Mouse (Mus musculus): ENCODE results near the gene Adarb1. TPM values are rescaled to one million over a fixed set of nuclear protein-coding genes. Genes with fewer than 3 reads are reported as not detected.

Gene Adarb1
- polyA plus RNA-seq, 1 experiment = 3.3 TPM

DNA sequence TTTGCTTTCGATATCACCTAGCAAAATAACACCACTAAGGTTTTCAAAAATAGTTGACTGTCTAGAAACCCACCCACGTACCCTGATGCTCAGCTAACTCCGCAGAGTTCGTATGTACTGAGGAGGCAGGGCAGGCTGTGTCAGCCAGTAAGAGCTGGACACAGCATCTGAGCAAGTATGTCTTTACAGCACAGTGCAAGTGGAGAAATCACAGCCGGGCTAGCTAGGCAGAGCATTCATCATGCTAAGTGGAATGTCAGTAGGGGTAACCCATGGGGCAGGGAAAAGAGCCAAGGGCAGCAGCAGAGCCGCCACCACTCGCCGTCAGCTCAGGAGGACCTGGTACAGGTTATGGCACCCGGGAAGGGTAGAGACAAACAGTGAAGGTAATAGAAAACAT, 84.6 kb downstream of the Adarb1 start:
- TF ChIP-seq USF1 (IDR thresholded peaks at IDR 0.05; ENCODE audit: low read depth) (no peak), CTCF (IDR thresholded peaks at IDR 0.05; ENCODE audit: control insufficient read depth, insufficient read depth, insufficient read length) (no peak)
- Histone ChIP-seq H3K27me3 (ENCODE audit: control insufficient read depth, insufficient read depth, insufficient read length) (no peaks in the 10 kb centered on the region), H3K36me3 (ENCODE audit: control insufficient read depth, insufficient read depth) (no peaks in the 10 kb centered on the region), H3K79me3 (ENCODE audit: low read depth) (no peaks in the 10 kb centered on the region), H3K4me3 (ENCODE audit: insufficient read depth, poor library complexity, severe bottlenecking) (no peak overlapping the region), H3ac (ENCODE audit: control insufficient read depth, insufficient read length, low read depth) (no peak overlapping the region), H3K79me2 (ENCODE audit: control insufficient read depth, insufficient read depth) (no peaks in the 10 kb centered on the region)

- Histone ChIP-seq H3K4me3 (ENCODE audit: insufficient read depth, poor library complexity, severe bottlenecking) (no peak overlapping the region), H3K79me3 (ENCODE audit: low read depth) (no peaks in the 10 kb centered on the region), H3ac (ENCODE audit: control insufficient read depth, insufficient read length, low read depth) (no peak overlapping the region), H3K36me3 (ENCODE audit: control insufficient read depth, insufficient read depth) (no peaks in the 10 kb centered on the region), H3K79me2 (ENCODE audit: control insufficient read depth, insufficient read depth) (no peaks in the 10 kb centered on the region), H3K27me3 (ENCODE audit: control insufficient read depth, insufficient read depth, insufficient read length) (no peaks in the 10 kb centered on the region)
- TF ChIP-seq MAX (IDR thresholded peaks at IDR 0.05) (no peak), FOSL1 (IDR thresholded peaks at IDR 0.05; ENCODE audit: insufficient read depth, low read length, poor library complexity, severe bottlenecking) (no peak), CTCF (IDR thresholded peaks at IDR 0.05; ENCODE audit: control insufficient read depth, insufficient read depth, insufficient read length) (no peak), USF1 (IDR thresholded peaks at IDR 0.05; ENCODE audit: low read depth) (no peak), CEBPB (IDR thresholded peaks at IDR 0.05; ENCODE audit: low read depth) (no peak), MYOD1 (IDR thresholded peaks at IDR 0.05; ENCODE audit: control insufficient read depth, insufficient read length, low read depth) (no peak), MYOG (IDR thresholded peaks at IDR 0.05; ENCODE audit: control insufficient read depth, extremely low read depth, insufficient read length) (no peak)
These were observed 88.5 kb downstream of the Adarb1 start for GRCm38 (mm10) chr10:77329446-77330094.

DNA sequence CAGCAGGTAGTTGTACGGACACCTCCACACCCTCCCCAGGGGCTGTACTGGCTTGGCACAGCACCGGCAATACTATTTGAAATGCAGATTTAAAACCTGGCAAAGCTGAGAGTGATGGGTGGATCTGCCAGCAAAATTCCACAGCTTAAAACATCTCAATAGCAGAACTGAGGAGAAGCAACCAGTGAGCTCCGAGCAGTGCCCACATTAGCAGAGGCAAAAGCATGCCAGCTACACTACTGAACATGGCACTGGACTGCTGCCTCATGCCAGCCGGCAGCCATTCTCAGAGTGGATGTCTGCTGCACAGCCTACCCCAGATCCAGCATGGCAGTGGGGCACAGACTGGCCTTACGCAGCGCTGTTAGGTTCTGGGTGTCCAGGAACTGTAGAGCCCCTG, 93.4 kb downstream of the Adarb1 start:
- no peak overlapping the region for H3ac ChIP-seq (ENCODE audit: control insufficient read depth, insufficient read length, low read depth)
- H3K79me3 ChIP-seq (ENCODE audit: low read depth) = no peaks in the 10 kb centered on the region
- H3K27me3 ChIP-seq (ENCODE audit: control insufficient read depth, insufficient read depth, insufficient read length) = no peaks in the 10 kb centered on the region
- TF ChIP-seq USF1 (IDR thresholded peaks at IDR 0.05; ENCODE audit: low read depth) (no peak), MYOD1 (IDR thresholded peaks at IDR 0.05; ENCODE audit: control insufficient read depth, insufficient read length, low read depth) (no peak), FOSL1 (IDR thresholded peaks at IDR 0.05; ENCODE audit: insufficient read depth, low read length, poor library complexity, severe bottlenecking) (no peak), CTCF (IDR thresholded peaks at IDR 0.05; ENCODE audit: control insufficient read depth, insufficient read depth, insufficient read length) (no peak), MYOG (IDR thresholded peaks at IDR 0.05; ENCODE audit: control insufficient read depth, extremely low read depth, insufficient read length) (no peak), MAX (IDR thresholded peaks at IDR 0.05) (no peak), CEBPB (IDR thresholded peaks at IDR 0.05; ENCODE audit: low read depth) (no peak)
- no peak overlapping the region for H3K4me3 ChIP-seq (ENCODE audit: insufficient read depth, poor library complexity, severe bottlenecking)
- no peaks in the 10 kb centered on the region for H3K79me2 ChIP-seq (ENCODE audit: control insufficient read depth, insufficient read depth)
- no peaks in the 10 kb centered on the region for H3K36me3 ChIP-seq (ENCODE audit: control insufficient read depth, insufficient read depth)

DNA sequence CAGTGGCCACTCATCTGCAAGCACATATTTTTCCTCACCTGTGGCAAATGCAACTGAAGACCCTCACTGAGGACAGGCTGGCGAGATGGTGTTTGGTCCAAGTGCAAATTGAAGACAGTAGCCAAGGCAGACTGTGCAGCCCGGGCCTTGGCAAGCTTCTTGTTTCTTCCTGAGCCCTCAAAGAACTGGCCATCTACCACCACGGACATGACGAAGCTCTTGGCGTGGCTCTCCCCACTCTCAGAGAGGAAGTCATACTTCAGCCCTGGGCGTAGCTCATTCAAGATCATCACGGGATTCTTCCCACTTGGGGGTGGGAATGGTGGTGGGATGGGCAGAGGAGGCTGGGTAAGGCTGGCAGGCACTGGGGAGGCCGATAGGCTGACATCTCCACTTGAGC, 96.5 kb downstream of the Adarb1 start:
- no peaks in the 10 kb centered on the region for H3K79me3 ChIP-seq (ENCODE audit: low read depth)
- H3K79me2 ChIP-seq (ENCODE audit: control insufficient read depth, insufficient read depth) = no peaks in the 10 kb centered on the region
- H3K4me3 ChIP-seq (ENCODE audit: insufficient read depth, poor library complexity, severe bottlenecking) = no peak overlapping the region
- no peak for TF ChIP-seq CTCF (IDR thresholded peaks at IDR 0.05; ENCODE audit: control insufficient read depth, insufficient read depth, insufficient read length)
- TF ChIP-seq MYOD1 (IDR thresholded peaks at IDR 0.05; ENCODE audit: control insufficient read depth, insufficient read length, low read depth) = no peak
- TF ChIP-seq MAX (IDR thresholded peaks at IDR 0.05) = no peak
- no peak for TF ChIP-seq CEBPB (IDR thresholded peaks at IDR 0.05; ENCODE audit: low read depth)
- H3K36me3 ChIP-seq (ENCODE audit: control insufficient read depth, insufficient read depth) = no peaks in the 10 kb centered on the region
- H3K27me3 ChIP-seq (ENCODE audit: control insufficient read depth, insufficient read depth, insufficient read length) = no peaks in the 10 kb centered on the region
- H3ac ChIP-seq (ENCODE audit: control insufficient read depth, insufficient read length, low read depth) = no peak overlapping the region

GRCm38 (mm10) chr10:77321001-77321400, 97.1 kb downstream of the Adarb1 start:
- no peaks in the 10 kb centered on the region for H3K27me3 ChIP-seq (ENCODE audit: control insufficient read depth, insufficient read depth, insufficient read length)
- H3K4me3 ChIP-seq (ENCODE audit: insufficient read depth, poor library complexity, severe bottlenecking) = no peak overlapping the region
- no peak for TF ChIP-seq FOSL1 (IDR thresholded peaks at IDR 0.05; ENCODE audit: insufficient read depth, low read length, poor library complexity, severe bottlenecking)
- TF ChIP-seq CTCF (IDR thresholded peaks at IDR 0.05; ENCODE audit: control insufficient read depth, insufficient read depth, insufficient read length) = no peak
- no peak for TF ChIP-seq USF1 (IDR thresholded peaks at IDR 0.05; ENCODE audit: low read depth)
- no peak for TF ChIP-seq MYOG (IDR thresholded peaks at IDR 0.05; ENCODE audit: control insufficient read depth, extremely low read depth, insufficient read length)
- no peak for TF ChIP-seq MYOD1 (IDR thresholded peaks at IDR 0.05; ENCODE audit: control insufficient read depth, insufficient read length, low read depth)
- no peak for TF ChIP-seq CEBPB (IDR thresholded peaks at IDR 0.05; ENCODE audit: low read depth)
- TF ChIP-seq MAX (IDR thresholded peaks at IDR 0.05) = no peak
- H3ac ChIP-seq (ENCODE audit: control insufficient read depth, insufficient read length, low read depth) = no peak overlapping the region
- H3K36me3 ChIP-seq (ENCODE audit: control insufficient read depth, insufficient read depth) = no peaks in the 10 kb centered on the region
- H3K79me3 ChIP-seq (ENCODE audit: low read depth) = no peaks in the 10 kb centered on the region
- H3K79me2 ChIP-seq (ENCODE audit: control insufficient read depth, insufficient read depth) = no peaks in the 10 kb centered on the region

GRCm38 (mm10) chr10:77315682-77316081, 102.4 kb downstream of the Adarb1 start:
- Histone ChIP-seq H3ac (ENCODE audit: control insufficient read depth, insufficient read length, low read depth) (no peak overlapping the region), H3K27me3 (ENCODE audit: control insufficient read depth, insufficient read depth, insufficient read length) (no peaks in the 10 kb centered on the region), H3K36me3 (ENCODE audit: control insufficient read depth, insufficient read depth) (peaks cover 4% of the 10 kb centered on the region), H3K79me2 (ENCODE audit: control insufficient read depth, insufficient read depth) (no peaks in the 10 kb centered on the region), H3K4me3 (ENCODE audit: insufficient read depth, poor library complexity, severe bottlenecking) (no peak overlapping the region), H3K79me3 (ENCODE audit: low read depth) (no peaks in the 10 kb centered on the region)
- TF ChIP-seq MAX (IDR thresholded peaks at IDR 0.05) (no peak), CTCF (IDR thresholded peaks at IDR 0.05; ENCODE audit: control insufficient read depth, insufficient read depth, insufficient read length) (no peak), USF1 (IDR thresholded peaks at IDR 0.05; ENCODE audit: low read depth) (no peak), CEBPB (IDR thresholded peaks at IDR 0.05; ENCODE audit: low read depth) (no peak), FOSL1 (IDR thresholded peaks at IDR 0.05; ENCODE audit: insufficient read depth, low read length, poor library complexity, severe bottlenecking) (no peak), MYOD1 (IDR thresholded peaks at IDR 0.05; ENCODE audit: control insufficient read depth, insufficient read length, low read depth) (no peak), MYOG (IDR thresholded peaks at IDR 0.05; ENCODE audit: control insufficient read depth, extremely low read depth, insufficient read length) (no peak)
